Mouse (Mus musculus) MEL (cell line): ENCODE results near the gene Mgat5. TPM values are rescaled to one million over a fixed set of nuclear protein-coding genes. Genes with fewer than 3 reads are reported as not detected.

ENCODE experiments used
- DNase-seq: peaks from one replicate; pipeline ENCODE4 v3.0.0; 2011; ENCODE audit warnings: low read depth, low spot score
- H3K27ac ChIP-seq: 2 replicates; pipeline ENCODE4 v1.5.1; 2012; ENCODE audit warnings: low read depth, mild to moderate bottlenecking, control low read depth, low read length, moderate library complexity; ENCODE audit not compliant: control insufficient read depth
- H3K27me3 ChIP-seq, 2 experiments: fragments of 150-350 bp in 1 of 2; sonication (generic) in 1 of 2; 2 replicates each; pipeline ENCODE4 v1.6.1; 2012; ENCODE audit warnings: low read length in 2 of 2, mild to moderate bottlenecking in 2 of 2, improper control_type of control experiment in 1 of 2, moderate library complexity in 1 of 2; ENCODE audit not compliant: insufficient read depth in 2 of 2, control insufficient read depth in 1 of 2
- H3K36me3 ChIP-seq, 2 experiments: 2 replicates each; pipeline ENCODE4 v1.6.1; 2012 to 2014; ENCODE audit warnings: low read length in 2 of 2, improper control_type of control experiment in 1 of 2, inconsistent platforms in 1 of 2, mild to moderate bottlenecking in 1 of 2; ENCODE audit not compliant: insufficient read depth in 2 of 2, control insufficient read depth in 1 of 2
- H3K4me1 ChIP-seq, 2 experiments: fragments of 150-350 bp in 1 of 2; sonication (generic) in 1 of 2; 2 replicates each; pipeline ENCODE4 v1.6.1; 2012; ENCODE audit warnings: low read length in 2 of 2, improper control_type of control experiment in 1 of 2, mild to moderate bottlenecking in 1 of 2; ENCODE audit not compliant: insufficient read depth in 2 of 2, control insufficient read depth in 1 of 2
- H3K4me3 ChIP-seq, 2 experiments: fragments of 150-350 bp in 1 of 2; sonication (generic) in 1 of 2; 2 replicates each; pipeline ENCODE4 v1.5.1; 2012; ENCODE audit warnings: low read depth in 2 of 2, low read length in 2 of 2, mild to moderate bottlenecking in 2 of 2, moderate library complexity in 2 of 2, control low read depth in 1 of 2, improper control_type of control experiment in 1 of 2; ENCODE audit not compliant: control insufficient read depth in 1 of 2, insufficient read depth in 1 of 2
- H3K79me2 ChIP-seq: 2 replicates; pipeline ENCODE4 v1.6.1; 2012; ENCODE audit warnings: mild to moderate bottlenecking, low read length, moderate library complexity; ENCODE audit not compliant: control insufficient read depth, poor library complexity, insufficient read depth
- H3K9ac ChIP-seq: 2 replicates; pipeline ENCODE4 v1.6.1; 2012; ENCODE audit warnings: low read depth, mild to moderate bottlenecking, control low read depth, low read length, moderate library complexity; ENCODE audit not compliant: control insufficient read depth, poor library complexity, severe bottlenecking
- H3K9me3 ChIP-seq: fragments of 150-350 bp; sonication (generic); replicated peaks from 2 replicates; pipeline ENCODE4 v1.6.1; 2012; ENCODE audit warnings: mild to moderate bottlenecking, low read length, improper control_type of control experiment, moderate library complexity; ENCODE audit not compliant: insufficient read depth
- CHD1 ChIP-seq: IDR thresholded peaks from 2 replicates; pipeline ENCODE4 v1.6.1; 2012; ENCODE audit warnings: low read depth, mild to moderate bottlenecking, inconsistent platforms, low read length, improper control_type of control experiment
- CHD2 ChIP-seq: IDR thresholded peaks from 2 replicates; pipeline ENCODE4 v1.6.1; 2011; ENCODE audit warnings: low read length, improper control_type of control experiment
- CTCF ChIP-seq, 3 experiments: IDR thresholded peaks in 2 of 3; conservative IDR thresholded peaks in 1 of 3; 2 replicates each; pipeline ENCODE4 v1.5.1; 2011 to 2012; ENCODE audit warnings: low read length in 3 of 3, low read depth in 2 of 3, mild to moderate bottlenecking in 2 of 3, improper control_type of control experiment in 1 of 3, inconsistent platforms in 1 of 3, mixed read lengths in 1 of 3, moderate library complexity in 1 of 3; ENCODE audit not compliant: control insufficient read depth in 1 of 3, insufficient read depth in 1 of 3, poor library complexity in 1 of 3, severe bottlenecking in 1 of 3
- E2F4 ChIP-seq: IDR thresholded peaks from 2 replicates; pipeline ENCODE4 v1.6.1; 2011; ENCODE audit warnings: low read depth, low read length, improper control_type of control experiment, borderline replicate concordance
- ELF1 ChIP-seq: IDR thresholded peaks from 2 replicates; pipeline ENCODE4 v1.6.1; 2014; ENCODE audit warnings: low read depth, mild to moderate bottlenecking, inconsistent platforms, low read length, improper control_type of control experiment, moderate library complexity
- ETS1 ChIP-seq: IDR thresholded peaks from 2 replicates; pipeline ENCODE4 v1.6.1; 2012; ENCODE audit warnings: low read depth, mild to moderate bottlenecking, inconsistent platforms, low read length, improper control_type of control experiment, moderate library complexity
- GATA1 ChIP-seq: IDR thresholded peaks from 2 replicates; pipeline ENCODE4 v1.6.1; 2011; ENCODE audit warnings: low read depth, low read length, improper control_type of control experiment
- HCFC1 ChIP-seq: IDR thresholded peaks from 2 replicates; pipeline ENCODE4 v1.6.1; 2012; ENCODE audit warnings: low read depth, mild to moderate bottlenecking, inconsistent platforms, low read length, improper control_type of control experiment, moderate library complexity
- JUND ChIP-seq: IDR thresholded peaks from 2 replicates; pipeline ENCODE4 v1.6.1; 2011; ENCODE audit warnings: low read depth, mild to moderate bottlenecking, improper control_type of control experiment, low read length
- MAX ChIP-seq: IDR thresholded peaks from 2 replicates; pipeline ENCODE4 v1.6.1; 2011; ENCODE audit warnings: low read length, improper control_type of control experiment
- MAZ ChIP-seq: IDR thresholded peaks from 2 replicates; pipeline ENCODE4 v1.6.1; 2012; ENCODE audit warnings: low read depth, mild to moderate bottlenecking, inconsistent platforms, low read length, improper control_type of control experiment
- MEF2A ChIP-seq: IDR thresholded peaks from 2 replicates; pipeline ENCODE4 v1.6.1; 2014; ENCODE audit warnings: low read depth, mild to moderate bottlenecking, inconsistent platforms, low read length, improper control_type of control experiment; ENCODE audit not compliant: poor library complexity, insufficient replicate concordance, severe bottlenecking; ENCODE audit errors: extremely low read depth
- MYB ChIP-seq: IDR thresholded peaks from 2 replicates; pipeline ENCODE4 v1.6.1; 2011; ENCODE audit warnings: mild to moderate bottlenecking, low read depth, low read length, improper control_type of control experiment
- MYC ChIP-seq: IDR thresholded peaks from 2 replicates; pipeline ENCODE4 v1.6.1; 2011; ENCODE audit warnings: low read depth, mild to moderate bottlenecking, low read length, improper control_type of control experiment, moderate library complexity
- NELFE ChIP-seq: IDR thresholded peaks from 2 replicates; pipeline ENCODE4 v1.6.1; 2011; ENCODE audit warnings: low read depth, low read length, improper control_type of control experiment
- NRF1 ChIP-seq: IDR thresholded peaks from 2 replicates; pipeline ENCODE4 v1.6.1; 2014; ENCODE audit warnings: low read depth, mild to moderate bottlenecking, inconsistent platforms, low read length, improper control_type of control experiment, moderate library complexity; ENCODE audit not compliant: poor library complexity, insufficient read depth, severe bottlenecking
- POLR2AphosphoS2 ChIP-seq: IDR thresholded peaks from 2 replicates; pipeline ENCODE4 v1.6.1; 2011; ENCODE audit warnings: low read length, improper control_type of control experiment
- POLR2AphosphoS5 ChIP-seq: IDR thresholded peaks from 2 replicates; pipeline ENCODE4 v1.6.1; 2012; ENCODE audit warnings: low read depth, borderline replicate concordance, mild to moderate bottlenecking, inconsistent platforms, low read length, moderate library complexity, mixed read lengths
- RAD21 ChIP-seq: IDR thresholded peaks from 2 replicates; pipeline ENCODE4 v1.6.1; 2011; ENCODE audit warnings: mild to moderate bottlenecking, low read depth, low read length, improper control_type of control experiment
- SMC3 ChIP-seq: IDR thresholded peaks from 2 replicates; pipeline ENCODE4 v1.6.1; 2011; ENCODE audit warnings: low read depth, low read length, improper control_type of control experiment
- TBP ChIP-seq: IDR thresholded peaks from 2 replicates; pipeline ENCODE4 v1.8.0; 2011; ENCODE audit warnings: low read depth, low read length, improper control_type of control experiment
- UBTF ChIP-seq: IDR thresholded peaks from 2 replicates; pipeline ENCODE4 v1.6.1; 2012; ENCODE audit warnings: low read depth, mild to moderate bottlenecking, inconsistent platforms, low read length, improper control_type of control experiment, moderate library complexity, borderline replicate concordance; ENCODE audit not compliant: insufficient read depth
- ZC3H11A ChIP-seq: IDR thresholded peaks from 2 replicates; pipeline ENCODE4 v1.6.1; 2012; ENCODE audit warnings: low read depth, mild to moderate bottlenecking, inconsistent platforms, low read length, improper control_type of control experiment
- ZKSCAN1 ChIP-seq: IDR thresholded peaks from 2 replicates; pipeline ENCODE4 v1.6.1; 2012; ENCODE audit warnings: low read depth, mild to moderate bottlenecking, inconsistent platforms, low read length, improper control_type of control experiment, moderate library complexity
- ZNF384 ChIP-seq: IDR thresholded peaks from 2 replicates; pipeline ENCODE4 v1.6.1; 2012; ENCODE audit warnings: low read depth, mild to moderate bottlenecking, inconsistent platforms, low read length, improper control_type of control experiment
- polyA plus RNA-seq, 2 experiments: library from polyadenylated mRNA; stranded (reverse) in 1 of 2; unstranded in 1 of 2; fragments of >175 nt in 1 of 2; fragments of >200 nt in 1 of 2; gene quantifications; 2 replicates each; pipeline versions ENCODE4 v1.2.1 to v1.2.4; 2012; ENCODE audit warnings: low replicate concordance in 2 of 2, low read depth in 1 of 2; ENCODE audit not compliant: insufficient read length in 2 of 2, insufficient read depth in 1 of 2, missing spikeins in 1 of 2
- total RNA-seq: library from RNA; depleted of rRNA; stranded (reverse); fragments of 300-350 nt; gene quantifications from 2 replicates; pipeline ENCODE4 v1.2.3, GENCODE M21; 2012

Mgat5 gene
- total and polyA plus RNA-seq, 3 experiments = 6.9 to 9.5 TPM; not detected in 1

GRCm38 (mm10) chr1:127523364-127523763 lies 318.5 kb downstream of the Mgat5 start:
- Histone ChIP-seq H3K9me3 (no peaks in the 10 kb centered on the region), H3K4me1 (no peaks in the 10 kb centered on the region), H3K4me3 (no peak overlapping the region), H3K79me2 (no peaks in the 10 kb centered on the region), H3K36me3 (no peaks in the 10 kb centered on the region), H3K27me3 (no peaks in the 10 kb centered on the region), H3K27ac (no peak overlapping the region), H3K9ac (no peak overlapping the region)
- no peak for TF ChIP-seq NELFE
- TF ChIP-seq E2F4 = no peak
- no peak for TF ChIP-seq MYB
- no peak for TF ChIP-seq ZC3H11A
- no peak for TF ChIP-seq JUND
- no peak for TF ChIP-seq RAD21
- TF ChIP-seq HCFC1 = no peak
- no peak for TF ChIP-seq ELF1
- TF ChIP-seq MYC = no peak
- TF ChIP-seq ETS1 = no peak
- no peak for TF ChIP-seq MEF2A
- no peak for DNase-seq

GRCm38 (mm10) chr1:127530849-127531580 lies 326.2 kb downstream of the Mgat5 start:
- DNase-seq = no peak
- H3K4me3 ChIP-seq = no peak overlapping the region
- peaks cover 2 to 3% of the 10 kb centered on the region in 2 experiments; a peak in 1 of 4 replicates for H3K27me3 ChIP-seq
- H3K79me2 ChIP-seq = no peaks in the 10 kb centered on the region
- no peaks in the 10 kb centered on the region for H3K4me1 ChIP-seq
- H3K36me3 ChIP-seq = no peaks in the 10 kb centered on the region
- no peak overlapping the region for H3K9ac ChIP-seq
- H3K27ac ChIP-seq = no peak overlapping the region
- H3K9me3 ChIP-seq = no peaks in the 10 kb centered on the region
- no peak for TF ChIP-seq ELF1
- TF ChIP-seq SMC3 = no peak
- no peak for TF ChIP-seq UBTF
- no peak for TF ChIP-seq JUND
- no peak for TF ChIP-seq POLR2AphosphoS2
- TF ChIP-seq TBP = no peak
- TF ChIP-seq MYB = no peak
- no peak for TF ChIP-seq CTCF (IDR thresholded peaks at IDR 0.05 in 2 of 3, conservative IDR thresholded peaks at IDR 0.05 in 1 of 3; ENCODE audit: control insufficient read depth in 1 of 3, insufficient read depth in 1 of 3, low read depth in 2 of 3, low read length in 3 of 3, poor library complexity in 1 of 3, severe bottlenecking in 1 of 3)
- no peak for TF ChIP-seq CHD1
- TF ChIP-seq MAZ = no peak
- no peak for TF ChIP-seq NELFE
- TF ChIP-seq ZKSCAN1 = no peak
- TF ChIP-seq CHD2 = no peak
- no peak for TF ChIP-seq MAX
- TF ChIP-seq POLR2AphosphoS5 = no peak
- TF ChIP-seq NRF1 = no peak
- TF ChIP-seq GATA1 = no peak
- no peak for TF ChIP-seq ZNF384
